Mouse (Mus musculus) CD4-positive, CD25-positive, alpha-beta regulatory T cell, adult 4 months (primary cell): ENCODE data around the gene Rptor. TPM values are rescaled to one million over a fixed set of nuclear protein-coding genes. Genes with fewer than 3 reads are reported as not detected.
A peak's percentile ranks its signal among the peaks of the same experiment; 100 is the strongest.

Source experiments
- ATAC-seq: one replicate; pipeline ENCODE4 v1.8.0; 2017
- polyA plus RNA-seq, 2 experiments: library from polyadenylated mRNA; unstranded; fragments of 100-300 nt; shearing (Covaris generic); gene quantifications; one replicate each; pipeline ENCODE4 v1.2.1; 2017

Gene Rptor
- polyA plus RNA-seq, 2 experiments from 2014 or later = 8.7 to 12.2 TPM

DNA sequence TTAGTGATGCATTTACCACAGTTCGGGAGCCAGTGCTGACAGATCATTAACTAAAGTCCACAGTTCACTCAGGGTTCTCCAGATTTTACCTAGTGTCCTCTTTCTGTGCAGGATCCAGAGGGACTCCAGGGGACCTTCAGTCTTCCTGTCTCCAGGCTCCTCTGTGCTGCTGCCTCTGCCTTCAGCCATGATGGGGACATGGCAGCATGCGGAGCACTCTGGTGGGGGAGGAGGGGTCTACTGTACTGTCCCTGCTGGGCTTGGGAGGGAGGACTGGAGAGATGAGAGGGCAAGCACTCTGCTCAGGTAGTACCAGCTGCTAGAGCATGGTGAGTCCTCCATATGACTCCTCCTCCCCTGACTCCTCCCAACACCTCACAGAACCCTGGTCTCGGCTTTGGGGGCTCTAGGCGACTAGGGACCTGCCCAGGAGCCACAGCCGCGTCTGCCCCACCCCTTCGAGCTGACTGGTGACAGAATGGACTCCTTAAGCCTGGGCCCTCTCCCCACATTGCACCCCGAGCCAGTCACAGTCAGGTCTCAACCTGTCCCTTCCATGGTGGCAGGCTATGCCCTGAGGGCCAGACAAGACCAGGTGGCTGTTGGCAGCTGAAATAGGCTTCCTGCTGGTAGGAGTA is 336.5 kb downstream of the Rptor start:
- no peak for ATAC-seq

DNA sequence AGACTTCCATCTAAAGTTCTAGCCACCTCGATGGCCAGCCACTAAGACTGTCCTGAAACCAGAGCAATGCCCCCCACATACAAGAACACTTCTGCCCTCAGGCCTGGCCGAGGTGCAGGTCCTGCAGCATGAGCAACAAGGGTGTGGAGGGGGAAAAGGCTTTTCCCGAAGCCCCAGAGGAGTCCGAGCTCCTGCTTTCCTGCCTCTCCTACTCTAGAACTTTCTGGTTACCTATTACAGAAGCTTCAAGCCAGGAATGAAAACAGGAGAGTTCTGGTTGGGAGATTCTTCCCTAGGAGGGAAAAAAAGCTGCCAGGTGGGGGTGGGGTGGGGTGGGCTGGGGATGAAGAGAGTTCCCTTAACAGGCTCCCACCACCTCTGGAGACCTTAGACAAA is 337.0 kb downstream of the Rptor start:
- no peak for ATAC-seq

DNA sequence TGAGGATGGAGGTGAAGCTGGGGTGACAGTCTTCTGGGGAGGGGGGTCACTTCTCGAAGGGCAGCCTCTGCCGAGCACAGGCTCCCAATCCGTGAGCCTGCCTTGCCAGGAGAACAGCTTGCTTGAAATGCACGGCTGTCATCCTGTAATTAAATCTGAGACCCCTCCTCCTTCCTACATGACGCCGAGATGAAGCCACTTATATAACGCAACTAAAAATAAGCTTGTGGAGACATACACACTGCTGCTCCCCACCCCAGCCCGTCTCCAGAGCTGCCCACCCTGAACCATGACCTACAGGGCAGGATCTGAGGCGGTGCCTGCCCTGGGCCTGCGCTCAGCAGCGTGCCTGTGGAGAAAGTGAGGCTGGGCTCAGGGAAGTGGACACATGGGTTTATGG is 337.4 kb downstream of the Rptor start:
- ATAC-seq = no peak

GRCm38 (mm10) chr11:119941794-119942193 is 339.1 kb downstream of the Rptor start:
- no peak for ATAC-seq

DNA sequence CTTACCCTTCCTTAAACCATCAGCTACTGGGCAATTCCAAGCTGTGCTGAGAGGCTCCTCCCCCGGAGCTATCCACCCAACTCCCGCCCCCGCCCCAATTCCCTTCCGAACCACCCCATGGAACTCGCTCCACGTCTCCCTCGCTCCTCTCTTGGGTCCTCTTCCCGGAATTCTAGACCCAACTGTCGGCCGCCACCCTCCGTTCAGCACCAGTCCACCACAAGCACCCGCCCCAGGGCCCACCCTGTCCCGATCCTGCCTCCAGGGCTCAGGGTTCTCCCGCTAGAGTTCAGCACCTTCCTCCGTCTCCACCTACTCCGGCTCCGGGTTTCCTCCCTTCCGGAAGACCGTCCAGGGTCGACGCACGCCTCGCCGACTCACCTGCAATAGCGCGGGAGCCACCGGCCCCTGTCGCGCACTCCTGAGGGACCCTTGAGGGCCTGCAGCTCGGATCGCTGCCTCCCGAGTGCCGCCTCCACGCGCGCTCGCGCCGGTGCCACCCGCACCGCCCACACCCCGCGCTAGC is 339.6 kb downstream of the Rptor start:
- no peak for ATAC-seq

DNA sequence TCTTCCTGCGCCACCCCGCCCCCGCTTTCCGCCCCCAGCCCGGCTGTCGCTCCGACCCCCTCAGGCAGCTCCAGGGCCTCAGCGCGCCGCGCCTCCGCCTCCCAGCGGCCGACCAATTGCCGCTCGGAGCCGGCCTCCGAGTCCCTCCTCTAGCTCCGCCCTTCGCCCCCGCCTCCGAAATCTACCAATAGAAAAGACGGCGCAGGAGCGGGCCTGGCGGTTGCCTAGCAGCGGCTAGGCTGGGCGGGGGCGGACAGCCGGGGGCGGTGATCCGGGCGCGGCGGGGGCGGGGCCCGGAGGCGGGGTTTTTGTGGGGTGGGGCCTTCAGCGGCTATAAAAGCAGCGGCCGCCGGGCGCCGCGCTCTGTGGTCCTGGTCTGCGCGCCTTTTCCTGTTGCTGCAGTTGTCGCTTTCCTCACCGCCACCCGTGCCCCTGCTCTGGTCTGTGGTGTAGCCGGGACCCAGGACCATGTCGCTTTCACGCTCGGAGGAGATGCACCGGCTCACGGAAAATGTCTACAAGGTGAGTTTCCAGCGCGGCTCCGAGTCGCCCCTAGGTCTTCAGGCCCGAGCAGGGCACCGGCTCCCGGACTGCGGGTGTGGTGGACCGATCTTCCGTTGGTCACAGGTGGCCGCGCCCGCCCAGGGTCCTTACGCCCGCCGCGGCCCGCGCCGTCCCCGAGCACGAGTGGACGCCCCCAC is 340.2 kb downstream of the Rptor start, which contains the start of gene Baiap2:
TSS of gene Baiap2 (plus strand) at position 37 of the 701 bp plus-strand sequence.
- peak; percentile 96 for ATAC-seq

DNA sequence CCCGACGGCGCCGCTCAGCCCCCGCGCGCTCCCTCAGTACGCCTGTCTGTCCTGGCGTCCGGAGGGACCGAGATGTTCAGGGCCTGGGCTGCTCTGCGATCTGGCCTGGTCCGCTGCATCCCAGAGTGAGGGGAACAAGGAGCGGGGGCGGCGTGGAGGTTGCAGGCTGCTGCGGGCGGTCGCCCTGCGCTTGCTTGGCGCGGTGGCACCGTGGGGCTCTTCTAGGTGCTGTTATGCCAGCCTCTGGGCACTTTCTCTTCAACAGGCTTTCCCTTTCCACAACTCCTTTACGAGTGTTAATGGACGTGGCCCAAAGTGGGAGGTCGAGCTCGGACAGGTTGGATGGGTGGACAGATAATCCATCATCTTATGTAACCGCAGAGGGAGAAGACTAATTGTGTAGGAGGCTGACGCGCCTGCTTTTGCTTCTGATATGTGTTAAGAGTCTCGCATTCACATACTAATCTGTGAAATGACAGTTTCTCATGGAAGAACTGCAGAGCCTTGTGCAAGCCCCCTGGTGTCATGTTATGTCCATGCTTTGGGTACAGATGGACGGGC is 340.8 kb downstream of the Rptor start:
- ATAC-seq = peak; percentile 16

DNA sequence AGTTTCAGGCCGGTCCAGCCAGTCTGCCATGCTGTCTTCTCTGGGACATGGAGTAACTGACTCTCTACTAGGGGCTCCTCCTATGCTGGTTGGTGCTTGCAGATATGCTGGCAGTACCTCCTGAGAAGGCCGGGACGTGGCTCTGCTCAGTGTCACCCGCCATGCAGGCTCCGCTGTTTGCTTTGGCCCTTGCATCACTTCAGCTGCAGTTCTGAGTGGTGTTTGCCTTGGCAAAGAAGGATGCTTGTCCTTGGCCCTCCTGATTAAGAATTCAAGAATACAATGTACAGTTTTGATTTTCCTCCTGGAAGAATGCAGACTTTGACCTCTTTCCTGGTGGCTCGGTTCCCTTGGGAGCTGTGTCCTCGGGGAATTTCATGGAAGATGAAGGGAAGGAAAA is 342.6 kb downstream of the Rptor start:
- no peak for ATAC-seq

GRCm38 (mm10) chr11:119947426-119947825 is 344.7 kb downstream of the Rptor start:
- no peak for ATAC-seq

- no peak for ATAC-seq
These were observed 345.2 kb downstream of the Rptor start for GRCm38 (mm10) chr11:119947897-119948296.

DNA sequence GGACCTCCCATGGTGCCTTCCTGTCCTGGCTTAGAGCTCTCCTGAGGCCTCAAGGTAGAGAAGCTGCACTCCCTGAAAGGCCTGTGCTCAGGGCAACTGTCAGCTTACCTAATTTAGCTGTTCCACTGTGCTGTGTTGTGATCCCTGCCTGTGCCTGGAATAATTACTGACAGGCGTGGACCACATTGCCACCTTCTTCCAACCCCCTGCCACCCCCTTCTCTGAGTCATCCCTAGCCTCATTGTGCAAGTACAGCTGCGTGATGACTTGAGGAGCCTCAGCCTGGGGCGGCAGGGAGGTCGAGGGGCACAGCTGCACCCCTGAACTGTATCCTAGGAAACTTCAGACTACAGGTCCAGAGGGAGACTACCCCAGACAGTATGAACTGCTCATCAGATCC is 345.6 kb downstream of the Rptor start:
- no peak for ATAC-seq

- no peak for ATAC-seq
These were observed 346.1 kb downstream of the Rptor start for GRCm38 (mm10) chr11:119948803-119949202.

Other genes with a start within 250 kb of the Rptor start
- 10 to 100 TPM in 1 of 2 experiments, 1 to 10 TPM in 1; 7.4 to 19.9 TPM for gene Sgsh, start 247.4 kb upstream of the Rptor start, polyA plus RNA-seq
- 10 to 100 TPM in 1 of 2 experiments, 1 to 10 TPM in 1; 8.0 to 16.2 TPM for gene Slc26a11, start 247.3 kb upstream of the Rptor start, polyA plus RNA-seq
- 10 to 100 TPM; 51.8 to 54.0 TPM for gene Rnf213, start 209.8 kb upstream of the Rptor start, polyA plus RNA-seq
- 10 to 100 TPM; 11.2 to 21.9 TPM for gene Endov, start 111.6 kb upstream of the Rptor start, polyA plus RNA-seq
- gene Nptx1, start 55.2 kb upstream of the Rptor start, polyA plus RNA-seq = not detected